Mouse (Mus musculus): ENCODE measurements at regions not wholly inside any gene's neighbourhood (a gene's known extent, or its start where the extent isn't known, plus 50 kb on each side); places are given as distances from the start of the nearest gene placed in this dataset.

- DNase-seq (ENCODE audit: low spot score) (no peak), ATAC-seq (replicated peaks; ENCODE audit: low FRiP score, low TSS enrichment, low read depth) (no peak)
- Histone ChIP-seq H3K36me3 (ENCODE audit: control insufficient read depth, insufficient read depth, low read length) (no peaks in the 10 kb centered on the region), H3K27me3 (replicated peaks; ENCODE audit: control insufficient read depth, insufficient read depth, low read length) (no peaks in the 10 kb centered on the region), H3K4me1 (replicated peaks; ENCODE audit: control insufficient read depth, insufficient read depth, low read length) (no peaks in the 10 kb centered on the region), H3K9me3 (ENCODE audit: control insufficient read depth, low read length) (no peaks in the 10 kb centered on the region), H3K4me2 (ENCODE audit: low read length) (no peak overlapping the region), H3K9ac (ENCODE audit: low read length) (no peak overlapping the region), H3K4me3 (ENCODE audit: low read depth, low read length) (no peak overlapping the region), H3K27ac (ENCODE audit: low read depth) (no peak overlapping the region)
- WGBS, result 42% methylated on average over 7 of the region's 7 CpGs
Measured at GRCm38 (mm10) chr3:123754011-123754610, 63.5 kb upstream of the Ndst3 start.

- DNase-seq (ENCODE audit: low spot score) (no peak), ATAC-seq (replicated peaks; ENCODE audit: low FRiP score, low TSS enrichment, low read depth) (no peak)
- 74% methylated on average over 1 of the region's 1 CpGs for WGBS
- no peak overlapping the region for H3K4me3 ChIP-seq (ENCODE audit: low read depth, low read length)
- H3K27ac ChIP-seq (ENCODE audit: low read depth), result no peak overlapping the region
- no peaks in the 10 kb centered on the region for H3K4me1 ChIP-seq (replicated peaks; ENCODE audit: control insufficient read depth, insufficient read depth, low read length)
- no peak overlapping the region for H3K9ac ChIP-seq (ENCODE audit: low read length)
- H3K9me3 ChIP-seq (ENCODE audit: control insufficient read depth, low read length), result no peaks in the 10 kb centered on the region
- no peaks in the 10 kb centered on the region for H3K27me3 ChIP-seq (replicated peaks; ENCODE audit: control insufficient read depth, insufficient read depth, low read length)
- no peaks in the 10 kb centered on the region for H3K36me3 ChIP-seq (ENCODE audit: control insufficient read depth, insufficient read depth, low read length)
- H3K4me2 ChIP-seq (ENCODE audit: low read length), result no peak overlapping the region
Measured at GRCm38 (mm10) chr3:123754927-123755326, 64.3 kb upstream of the Ndst3 start.

- ATAC-seq (replicated peaks; ENCODE audit: low FRiP score, low TSS enrichment, low read depth), result no peak
Measured at GRCm38 (mm10) chr3:123765911-123766556, 75.4 kb upstream of the Ndst3 start.

GRCm38 (mm10) chr3:123766557-123766913 lies 75.9 kb upstream of the Ndst3 start:
- Histone ChIP-seq H3K4me2 (ENCODE audit: low read length) (no peak overlapping the region), H3K9me3 (ENCODE audit: control insufficient read depth, low read length) (no peaks in the 10 kb centered on the region), H3K27ac (ENCODE audit: low read depth) (no peak overlapping the region), H3K4me3 (ENCODE audit: low read depth, low read length) (no peak overlapping the region), H3K36me3 (ENCODE audit: control insufficient read depth, insufficient read depth, low read length) (no peaks in the 10 kb centered on the region), H3K27me3 (replicated peaks; ENCODE audit: control insufficient read depth, insufficient read depth, low read length) (no peaks in the 10 kb centered on the region), H3K4me1 (replicated peaks; ENCODE audit: control insufficient read depth, insufficient read depth, low read length) (0 out of 2 replicates have a peak, but pooled peaks cover 4% of the 10 kb centered on the region), H3K9ac (ENCODE audit: low read length) (no peak overlapping the region)
- no peak for ATAC-seq (replicated peaks; ENCODE audit: low FRiP score, low TSS enrichment, low read depth)
- no peak for DNase-seq (ENCODE audit: low spot score)
- WGBS, result 69% methylated on average over 6 of the region's 6 CpGs

More at GRCm38 (mm10) chr3:123765911-123766556, 75.4 kb upstream of the Ndst3 start:
- 80% methylated on average over 3 of the region's 3 CpGs for WGBS
- Histone ChIP-seq H3K27ac (ENCODE audit: low read depth) (no peak overlapping the region), H3K4me2 (ENCODE audit: low read length) (no peak overlapping the region), H3K9me3 (ENCODE audit: control insufficient read depth, low read length) (no peaks in the 10 kb centered on the region), H3K27me3 (replicated peaks; ENCODE audit: control insufficient read depth, insufficient read depth, low read length) (no peaks in the 10 kb centered on the region), H3K4me1 (replicated peaks; ENCODE audit: control insufficient read depth, insufficient read depth, low read length) (0 out of 2 replicates have a peak, but pooled peaks cover 4% of the 10 kb centered on the region), H3K9ac (ENCODE audit: low read length) (no peak overlapping the region), H3K36me3 (ENCODE audit: control insufficient read depth, insufficient read depth, low read length) (no peaks in the 10 kb centered on the region), H3K4me3 (ENCODE audit: low read depth, low read length) (no peak overlapping the region)
- no peak for DNase-seq (ENCODE audit: low spot score)

GRCm38 (mm10) chr3:123780507-123780906 lies 89.9 kb upstream of the Ndst3 start:
- H3K36me3 ChIP-seq (ENCODE audit: control insufficient read depth, insufficient read depth, low read length), result no peaks in the 10 kb centered on the region
- H3K27me3 ChIP-seq (replicated peaks; ENCODE audit: control insufficient read depth, insufficient read depth, low read length), result no peaks in the 10 kb centered on the region
- no peaks in the 10 kb centered on the region for H3K9me3 ChIP-seq (ENCODE audit: control insufficient read depth, low read length)
- no peak overlapping the region for H3K4me2 ChIP-seq (ENCODE audit: low read length)
- no peaks in the 10 kb centered on the region for H3K4me1 ChIP-seq (replicated peaks; ENCODE audit: control insufficient read depth, insufficient read depth, low read length)
- no peak overlapping the region for H3K9ac ChIP-seq (ENCODE audit: low read length)
- no peak overlapping the region for H3K4me3 ChIP-seq (ENCODE audit: low read depth, low read length)
- DNase-seq (ENCODE audit: low spot score), result no peak
- H3K27ac ChIP-seq (ENCODE audit: low read depth), result no peak overlapping the region
- no peak for ATAC-seq (replicated peaks; ENCODE audit: low FRiP score, low TSS enrichment, low read depth)

GRCm38 (mm10) chr3:123781581-123781980 lies 90.9 kb upstream of the Ndst3 start:
- ATAC-seq (replicated peaks; ENCODE audit: low FRiP score, low TSS enrichment, low read depth) (no peak), DNase-seq (ENCODE audit: low spot score) (no peak)
- H3K27ac ChIP-seq (ENCODE audit: low read depth), result no peak overlapping the region
- H3K9ac ChIP-seq (ENCODE audit: low read length), result no peak overlapping the region
- no peaks in the 10 kb centered on the region for H3K9me3 ChIP-seq (ENCODE audit: control insufficient read depth, low read length)
- no peaks in the 10 kb centered on the region for H3K4me1 ChIP-seq (replicated peaks; ENCODE audit: control insufficient read depth, insufficient read depth, low read length)
- no peak overlapping the region for H3K4me3 ChIP-seq (ENCODE audit: low read depth, low read length)
- H3K36me3 ChIP-seq (ENCODE audit: control insufficient read depth, insufficient read depth, low read length), result no peaks in the 10 kb centered on the region
- no peaks in the 10 kb centered on the region for H3K27me3 ChIP-seq (replicated peaks; ENCODE audit: control insufficient read depth, insufficient read depth, low read length)
- no peak overlapping the region for H3K4me2 ChIP-seq (ENCODE audit: low read length)
- WGBS, result 63% methylated on average over 1 of the region's 1 CpGs

- Histone ChIP-seq H3K27ac (ENCODE audit: low read depth) (no peak overlapping the region), H3K4me3 (ENCODE audit: low read depth, low read length) (no peak overlapping the region), H3K9me3 (ENCODE audit: control insufficient read depth, low read length) (no peaks in the 10 kb centered on the region), H3K27me3 (replicated peaks; ENCODE audit: control insufficient read depth, insufficient read depth, low read length) (no peaks in the 10 kb centered on the region), H3K4me2 (ENCODE audit: low read length) (no peak overlapping the region), H3K9ac (ENCODE audit: low read length) (no peak overlapping the region), H3K4me1 (replicated peaks; ENCODE audit: control insufficient read depth, insufficient read depth, low read length) (no peaks in the 10 kb centered on the region), H3K36me3 (ENCODE audit: control insufficient read depth, insufficient read depth, low read length) (no peaks in the 10 kb centered on the region)
- ATAC-seq (replicated peaks; ENCODE audit: low FRiP score, low TSS enrichment, low read depth) (no peak), DNase-seq (ENCODE audit: low spot score) (no peak)
- 77% methylated on average over 1 of the region's 1 CpGs for WGBS
Measured at GRCm38 (mm10) chr3:123784127-123784526, 93.5 kb upstream of the Ndst3 start.

- H3K4me2 ChIP-seq (ENCODE audit: low read length), result no peak overlapping the region
- no peak overlapping the region for H3K27ac ChIP-seq (ENCODE audit: low read depth)
- no peaks in the 10 kb centered on the region for H3K27me3 ChIP-seq (replicated peaks; ENCODE audit: control insufficient read depth, insufficient read depth, low read length)
- H3K36me3 ChIP-seq (ENCODE audit: control insufficient read depth, insufficient read depth, low read length), result no peaks in the 10 kb centered on the region
- no peak overlapping the region for H3K9ac ChIP-seq (ENCODE audit: low read length)
- no peaks in the 10 kb centered on the region for H3K4me1 ChIP-seq (replicated peaks; ENCODE audit: control insufficient read depth, insufficient read depth, low read length)
- 80% methylated on average over 1 of the region's 1 CpGs for WGBS
- H3K9me3 ChIP-seq (ENCODE audit: control insufficient read depth, low read length), result no peaks in the 10 kb centered on the region
- H3K4me3 ChIP-seq (ENCODE audit: low read depth, low read length), result no peak overlapping the region
- ATAC-seq (replicated peaks; ENCODE audit: low FRiP score, low TSS enrichment, low read depth), result no peak
- no peak for DNase-seq (ENCODE audit: low spot score)
Measured at GRCm38 (mm10) chr3:123794011-123794410, 103.4 kb upstream of the Ndst3 start.

GRCm38 (mm10) chr3:123805338-123805737 lies 114.7 kb upstream of the Ndst3 start:
- Histone ChIP-seq H3K27ac (ENCODE audit: low read depth) (no peak overlapping the region), H3K9me3 (ENCODE audit: control insufficient read depth, low read length) (no peaks in the 10 kb centered on the region), H3K36me3 (ENCODE audit: control insufficient read depth, insufficient read depth, low read length) (no peaks in the 10 kb centered on the region), H3K27me3 (replicated peaks; ENCODE audit: control insufficient read depth, insufficient read depth, low read length) (no peaks in the 10 kb centered on the region), H3K4me3 (ENCODE audit: low read depth, low read length) (no peak overlapping the region), H3K4me2 (ENCODE audit: low read length) (no peak overlapping the region), H3K4me1 (replicated peaks; ENCODE audit: control insufficient read depth, insufficient read depth, low read length) (no peaks in the 10 kb centered on the region), H3K9ac (ENCODE audit: low read length) (no peak overlapping the region)
- ATAC-seq (replicated peaks; ENCODE audit: low FRiP score, low TSS enrichment, low read depth), result no peak
- no peak for DNase-seq (ENCODE audit: low spot score)
- 78% methylated on average over 3 of the region's 3 CpGs for WGBS

Data from intestine, embryonic 14.5 days (tissue).